Mouse (Mus musculus) spleen, adult 2 months (tissue): Measurements from ENCODE around the gene Cpsf4l.

Experiments used
- CTCF ChIP-seq: fragments of 200-500 bp; IDR thresholded peaks from 2 replicates; pipeline ENCODE4 v1.5.1; 2011; ENCODE audit warnings: mild to moderate bottlenecking, inconsistent platforms; ENCODE audit not compliant: insufficient read depth, insufficient read length, insufficient replicate concordance; ENCODE audit errors: extremely low read depth
- POLR2A ChIP-seq: fragments of 200-500 bp; IDR thresholded peaks from 2 replicates; pipeline ENCODE4 v1.6.1; 2011; ENCODE audit warnings: low read depth, low read length, inconsistent platforms

GRCm38 (mm10) chr11:113680954-113681353, 28.9 kb downstream of the Cpsf4l start:
- no peak for TF ChIP-seq POLR2A
- no peak for TF ChIP-seq CTCF
